Mouse (Mus musculus): ENCODE data around the gene Tob2. TPM values are rescaled to one million over a fixed set of nuclear protein-coding genes. Genes with fewer than 3 reads are reported as not detected.
A peak's percentile ranks its signal among the peaks of the same experiment; 100 is the strongest.

Tob2 gene
- polyA plus RNA-seq, 1 experiment from 2014 or later = 14.4 TPM

DNA sequence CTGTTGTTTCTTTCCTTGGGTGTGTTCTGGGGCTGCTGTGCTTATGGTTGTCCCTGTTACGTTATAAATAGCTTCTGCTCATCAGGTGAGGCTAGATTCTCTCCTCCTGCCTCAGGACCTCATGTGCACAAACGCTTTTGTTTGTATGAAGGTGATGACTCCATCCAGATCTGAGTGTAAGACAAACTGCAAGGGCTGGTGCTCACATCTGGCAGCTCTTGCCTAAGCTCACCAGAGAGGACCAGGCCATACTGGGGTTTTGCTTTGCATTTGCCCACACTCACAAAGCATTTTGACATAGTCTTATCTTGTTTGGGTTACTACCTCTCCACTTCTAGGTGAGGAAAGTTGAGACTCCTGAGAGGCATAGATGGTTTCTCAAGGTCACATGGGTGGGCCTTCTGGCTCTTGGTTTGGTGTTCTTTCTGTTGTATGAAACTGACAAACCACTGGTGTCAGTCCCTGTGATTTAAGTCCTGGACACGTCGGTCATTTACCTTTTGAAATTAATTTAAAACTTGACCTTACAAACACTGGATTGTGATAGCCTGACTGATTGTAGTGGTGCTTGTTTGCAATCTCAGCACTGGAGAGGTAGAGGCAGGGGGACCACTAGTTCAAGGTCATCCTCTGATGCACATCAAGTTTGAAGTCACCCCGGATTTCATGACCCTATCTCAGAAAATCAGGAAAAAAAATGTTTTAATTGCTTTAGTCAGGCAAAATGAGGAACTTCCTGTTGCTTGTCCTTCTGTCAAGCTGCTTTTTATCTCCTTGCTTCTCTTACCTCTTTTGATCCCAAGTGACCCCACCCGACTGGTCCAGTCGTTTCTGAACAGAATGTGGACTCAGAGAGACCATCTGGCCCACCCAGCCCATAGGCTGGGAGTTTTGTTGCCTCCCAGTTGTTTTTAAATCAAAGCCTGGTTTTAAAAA is 45.6 kb downstream of the Tob2 start:
- H3K36me3 ChIP-seq (ENCODE audit: control insufficient read depth, insufficient read depth, low read length) = peaks cover 30% of the 10 kb centered on the region
- peaks cover 23% of the 10 kb centered on the region for H3K4me1 ChIP-seq (ENCODE audit: control insufficient read depth, insufficient read depth, low read length)
- ATAC-seq (ENCODE audit: low FRiP score, low TSS enrichment) (no peak), DNase-seq (no peak)
- no peaks in the 10 kb centered on the region for H3K9me3 ChIP-seq (ENCODE audit: control insufficient read depth, low read length)
- no peak overlapping the region for H3K27ac ChIP-seq (replicated peaks; ENCODE audit: low read depth, low read length)
- 81% methylated on average over 7 of the region's 7 CpGs for WGBS
- no peaks in the 10 kb centered on the region for H3K27me3 ChIP-seq (ENCODE audit: control insufficient read depth, insufficient read depth, low read length)
- peak overlapping the region; percentile 82 for H3K4me2 ChIP-seq (ENCODE audit: low read length)
- H3K4me3 ChIP-seq (replicated peaks; ENCODE audit: low read depth, low read length) = peak overlapping the region; percentile 75
- no peak overlapping the region; the same call in 1 of the 2 replicates for H3K9ac ChIP-seq (replicated peaks; ENCODE audit: low read length)

DNA sequence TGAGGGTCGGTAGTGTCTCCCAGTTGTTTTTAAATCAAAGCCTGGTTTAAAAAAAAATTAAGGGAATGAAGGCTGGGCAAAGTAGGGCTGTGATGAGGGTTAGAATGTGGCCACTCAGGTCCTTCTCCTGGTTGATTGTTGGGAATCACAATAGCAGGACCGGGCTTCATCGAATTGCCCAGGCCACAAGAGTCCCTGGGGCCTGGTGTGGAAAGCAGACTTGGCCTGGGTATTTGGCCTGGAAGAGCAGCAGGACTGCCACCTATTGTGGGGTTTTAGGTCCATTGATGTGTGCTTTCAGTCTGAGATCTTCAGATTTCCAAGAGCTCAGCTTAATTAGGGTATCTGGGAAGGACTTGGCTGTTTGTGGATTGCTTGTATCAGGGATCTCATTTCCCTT is 46.3 kb downstream of the Tob2 start:
- 29% methylated on average over 3 of the region's 3 CpGs for WGBS
- Histone ChIP-seq H3K36me3 (ENCODE audit: control insufficient read depth, insufficient read depth, low read length) (peaks cover 23% of the 10 kb centered on the region), H3K9me3 (ENCODE audit: control insufficient read depth, low read length) (no peaks in the 10 kb centered on the region), H3K27ac (replicated peaks; ENCODE audit: low read depth, low read length) (no peak overlapping the region), H3K9ac (replicated peaks; ENCODE audit: low read length) (peak overlapping the region; percentile 69), H3K4me3 (replicated peaks; ENCODE audit: low read depth, low read length) (peak overlapping the region; percentile 75), H3K27me3 (ENCODE audit: control insufficient read depth, insufficient read depth, low read length) (no peaks in the 10 kb centered on the region), H3K4me1 (ENCODE audit: control insufficient read depth, insufficient read depth, low read length) (peaks cover 23% of the 10 kb centered on the region), H3K4me2 (ENCODE audit: low read length) (peak overlapping the region; percentile 82)
- DNase-seq (no peak), ATAC-seq (ENCODE audit: low FRiP score, low TSS enrichment) (no peak)

DNA sequence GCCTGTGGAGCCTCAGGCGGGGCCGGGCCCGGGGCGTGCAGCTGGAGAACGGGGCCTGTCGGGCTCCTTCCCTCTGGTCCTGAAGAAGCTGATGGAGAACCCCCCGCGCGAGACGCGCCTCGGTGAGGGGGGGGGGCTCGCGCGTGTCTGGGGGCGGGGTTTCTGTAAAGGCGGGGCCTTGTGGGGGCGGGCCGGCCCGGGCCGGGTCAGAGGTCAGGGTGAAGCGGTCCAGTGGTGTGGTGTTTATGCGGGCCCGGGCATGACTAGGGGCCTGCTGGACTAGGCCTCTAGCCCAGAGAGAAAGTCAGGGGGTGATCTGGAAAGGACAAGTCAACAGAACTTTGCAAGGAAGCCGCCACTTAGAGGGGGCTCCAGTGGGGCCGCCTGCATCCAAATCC is 47.0 kb downstream of the Tob2 start:
- H3K4me1 ChIP-seq (ENCODE audit: control insufficient read depth, insufficient read depth, low read length) = peaks cover 23% of the 10 kb centered on the region
- 1% methylated on average over 26 of the region's 26 CpGs for WGBS
- no peak for DNase-seq
- peaks cover 16% of the 10 kb centered on the region for H3K36me3 ChIP-seq (ENCODE audit: control insufficient read depth, insufficient read depth, low read length)
- H3K27ac ChIP-seq (replicated peaks; ENCODE audit: low read depth, low read length) = peak overlapping the region; percentile 84
- peak overlapping the region; percentile 82 for H3K4me2 ChIP-seq (ENCODE audit: low read length)
- H3K9me3 ChIP-seq (ENCODE audit: control insufficient read depth, low read length) = no peaks in the 10 kb centered on the region
- H3K27me3 ChIP-seq (ENCODE audit: control insufficient read depth, insufficient read depth, low read length) = no peaks in the 10 kb centered on the region
- peak overlapping the region; percentile 75 for H3K4me3 ChIP-seq (replicated peaks; ENCODE audit: low read depth, low read length)
- ATAC-seq (ENCODE audit: low FRiP score, low TSS enrichment) = 0 out of 2 replicates have a peak, but pooled peaks have one; percentile 0
- peak overlapping the region; percentile 69 for H3K9ac ChIP-seq (replicated peaks; ENCODE audit: low read length)

DNA sequence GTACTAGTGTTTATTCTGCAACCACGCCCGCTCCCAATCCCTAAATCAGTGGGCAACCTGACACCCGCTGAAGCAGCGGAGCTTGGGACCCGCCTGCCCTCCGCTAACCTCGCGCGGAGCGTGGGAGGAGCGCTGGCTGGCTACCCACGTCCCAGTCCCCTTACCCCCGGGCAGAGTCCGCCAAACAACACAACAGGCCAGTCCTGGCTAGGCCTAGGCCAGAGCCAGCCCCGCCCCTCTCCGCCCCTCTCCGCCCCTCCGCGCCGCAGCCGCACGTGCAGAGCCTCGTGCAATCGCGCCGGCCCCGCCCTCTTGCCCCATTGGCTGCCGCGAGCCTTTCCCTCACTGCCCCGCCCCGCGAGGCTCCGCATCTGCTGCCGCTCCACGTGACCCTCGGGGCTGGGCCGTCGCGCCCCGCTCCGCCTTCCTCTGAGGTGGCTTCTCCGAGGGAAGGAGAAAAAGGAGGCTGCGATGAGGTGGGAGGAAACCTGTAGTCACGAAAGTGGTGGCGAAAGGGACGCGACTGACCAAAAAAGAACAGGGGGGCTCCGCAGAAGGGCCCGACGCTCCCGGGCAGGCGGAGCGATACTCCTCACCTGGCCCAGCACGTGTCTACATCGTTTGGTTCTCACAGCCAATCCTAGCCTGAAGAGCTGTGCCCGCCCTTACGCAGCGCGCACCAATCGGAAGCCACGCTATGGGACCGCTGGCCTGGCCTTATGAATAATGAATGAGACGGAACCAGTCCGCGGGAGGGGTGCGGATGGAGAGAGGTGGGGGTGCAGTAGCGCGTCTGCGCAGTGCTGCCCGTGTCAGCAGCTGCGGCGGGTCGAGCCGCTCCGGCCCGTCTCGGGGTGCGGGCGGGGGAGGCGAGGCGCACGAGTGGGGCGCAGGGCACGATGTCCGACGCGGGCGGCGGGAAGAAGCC is 47.7 kb downstream of the Tob2 start:
- H3K4me1 ChIP-seq (ENCODE audit: control insufficient read depth, insufficient read depth, low read length) = peaks cover 23% of the 10 kb centered on the region
- ATAC-seq (ENCODE audit: low FRiP score, low TSS enrichment) (peak; percentile 99), DNase-seq (peak; percentile 99)
- H3K9me3 ChIP-seq (ENCODE audit: control insufficient read depth, low read length) = no peaks in the 10 kb centered on the region
- H3K27me3 ChIP-seq (ENCODE audit: control insufficient read depth, insufficient read depth, low read length) = no peaks in the 10 kb centered on the region
- H3K27ac ChIP-seq (replicated peaks; ENCODE audit: low read depth, low read length) = peak overlapping the region; percentile 84
- peak overlapping the region; percentile 69 for H3K9ac ChIP-seq (replicated peaks; ENCODE audit: low read length)
- under 1% methylated on average over 83 of the region's 89 CpGs for WGBS
- H3K4me2 ChIP-seq (ENCODE audit: low read length) = peak overlapping the region; percentile 82
- H3K4me3 ChIP-seq (replicated peaks; ENCODE audit: low read depth, low read length) = peak overlapping the region; percentile 75
- peaks cover 9% of the 10 kb centered on the region for H3K36me3 ChIP-seq (ENCODE audit: control insufficient read depth, insufficient read depth, low read length)

DNA sequence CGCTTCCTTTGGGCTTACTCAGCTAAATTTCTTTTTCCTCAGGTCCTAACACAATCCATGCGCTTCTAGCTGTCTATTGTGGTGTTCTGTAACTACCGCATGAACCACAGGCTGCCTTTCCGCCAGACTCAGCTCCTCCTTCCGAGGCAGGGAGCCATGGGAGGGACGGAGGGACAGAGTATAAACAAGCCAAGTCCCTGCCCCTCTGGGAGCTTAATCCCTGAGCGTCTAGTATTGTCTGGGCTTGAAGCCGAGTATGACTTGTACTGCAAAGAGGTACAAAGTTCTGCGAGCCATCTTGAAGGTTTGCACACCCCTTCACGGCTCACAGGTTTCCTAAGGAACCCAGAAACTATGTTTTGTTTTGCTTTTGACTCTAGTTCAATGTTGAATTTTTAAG is 48.4 kb downstream of the Tob2 start:
- DNase-seq (peak; percentile 83), ATAC-seq (ENCODE audit: low FRiP score, low TSS enrichment) (no peak)
- Histone ChIP-seq H3K9me3 (ENCODE audit: control insufficient read depth, low read length) (no peaks in the 10 kb centered on the region), H3K9ac (replicated peaks; ENCODE audit: low read length) (peak overlapping the region; percentile 43), H3K27me3 (ENCODE audit: control insufficient read depth, insufficient read depth, low read length) (no peaks in the 10 kb centered on the region), H3K4me2 (ENCODE audit: low read length) (peak overlapping the region; percentile 82), H3K27ac (replicated peaks; ENCODE audit: low read depth, low read length) (peak overlapping the region; percentile 84), H3K36me3 (ENCODE audit: control insufficient read depth, insufficient read depth, low read length) (peaks cover 3% of the 10 kb centered on the region), H3K4me1 (ENCODE audit: control insufficient read depth, insufficient read depth, low read length) (peaks cover 23% of the 10 kb centered on the region), H3K4me3 (replicated peaks; ENCODE audit: low read depth, low read length) (peak overlapping the region; percentile 75)
- 1% methylated on average over 10 of the region's 10 CpGs for WGBS

DNA sequence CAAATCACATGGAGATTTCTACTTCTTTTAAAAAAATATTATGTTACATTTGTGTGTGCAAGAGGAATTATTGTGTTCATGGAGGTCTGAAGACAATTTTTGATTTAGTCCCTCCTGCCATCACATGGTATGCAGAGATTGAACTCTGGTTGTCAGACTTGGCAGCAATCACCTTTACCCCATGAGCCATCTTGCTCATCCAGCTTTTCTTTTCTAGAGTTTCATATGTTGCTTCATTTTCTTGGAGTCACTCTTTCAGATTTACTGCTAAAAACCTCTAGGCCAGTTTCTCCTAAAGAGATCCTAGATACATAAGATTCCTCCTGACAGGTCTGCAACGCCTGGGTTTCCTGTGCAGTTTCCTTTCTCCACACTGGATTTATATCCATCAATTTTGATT is 49.0 kb downstream of the Tob2 start:
- H3K4me3 ChIP-seq (replicated peaks; ENCODE audit: low read depth, low read length) = peak overlapping the region; percentile 75; the same call in 1 of the 2 replicates
- ATAC-seq (ENCODE audit: low FRiP score, low TSS enrichment) = no peak
- no peaks in the 10 kb centered on the region for H3K36me3 ChIP-seq (ENCODE audit: control insufficient read depth, insufficient read depth, low read length)
- H3K4me1 ChIP-seq (ENCODE audit: control insufficient read depth, insufficient read depth, low read length) = peaks cover 23% of the 10 kb centered on the region
- H3K9me3 ChIP-seq (ENCODE audit: control insufficient read depth, low read length) = no peaks in the 10 kb centered on the region
- 51% methylated on average over 1 of the region's 1 CpGs for WGBS
- DNase-seq = no peak
- no peaks in the 10 kb centered on the region for H3K27me3 ChIP-seq (ENCODE audit: control insufficient read depth, insufficient read depth, low read length)
- H3K27ac ChIP-seq (replicated peaks; ENCODE audit: low read depth, low read length) = peak overlapping the region; percentile 84
- H3K9ac ChIP-seq (replicated peaks; ENCODE audit: low read length) = peak overlapping the region; percentile 43; the same call in 1 of the 2 replicates
- peak overlapping the region; percentile 82 for H3K4me2 ChIP-seq (ENCODE audit: low read length)

DNA sequence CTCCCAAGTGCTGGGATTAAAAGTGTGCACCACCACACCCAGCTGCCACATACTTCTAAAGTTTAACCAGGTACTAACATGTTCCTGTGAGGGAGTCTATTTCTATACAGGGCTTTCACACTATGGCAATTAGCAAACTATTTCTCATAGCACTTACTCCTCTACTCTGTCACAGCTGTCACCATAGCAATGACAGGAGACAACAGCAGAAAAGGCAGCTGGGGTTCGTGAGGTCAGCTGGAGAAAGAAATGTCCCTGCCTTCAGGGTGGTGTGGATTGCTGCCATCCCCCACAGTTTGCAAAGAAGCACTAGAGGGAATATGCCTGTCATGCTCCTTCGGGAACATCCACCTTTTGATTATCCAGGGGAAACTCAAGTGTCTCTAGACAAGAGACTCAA is 49.8 kb downstream of the Tob2 start:
- 76% methylated on average over 2 of the region's 2 CpGs for WGBS
- Histone ChIP-seq H3K9ac (replicated peaks; ENCODE audit: low read length) (no peak overlapping the region), H3K4me2 (ENCODE audit: low read length) (no peak overlapping the region), H3K36me3 (ENCODE audit: control insufficient read depth, insufficient read depth, low read length) (no peaks in the 10 kb centered on the region), H3K27me3 (ENCODE audit: control insufficient read depth, insufficient read depth, low read length) (no peaks in the 10 kb centered on the region), H3K4me3 (replicated peaks; ENCODE audit: low read depth, low read length) (no peak overlapping the region), H3K27ac (replicated peaks; ENCODE audit: low read depth, low read length) (no peak overlapping the region), H3K4me1 (ENCODE audit: control insufficient read depth, insufficient read depth, low read length) (peaks cover 23% of the 10 kb centered on the region), H3K9me3 (ENCODE audit: control insufficient read depth, low read length) (no peaks in the 10 kb centered on the region)
- DNase-seq (no peak), ATAC-seq (ENCODE audit: low FRiP score, low TSS enrichment) (no peak)

DNA sequence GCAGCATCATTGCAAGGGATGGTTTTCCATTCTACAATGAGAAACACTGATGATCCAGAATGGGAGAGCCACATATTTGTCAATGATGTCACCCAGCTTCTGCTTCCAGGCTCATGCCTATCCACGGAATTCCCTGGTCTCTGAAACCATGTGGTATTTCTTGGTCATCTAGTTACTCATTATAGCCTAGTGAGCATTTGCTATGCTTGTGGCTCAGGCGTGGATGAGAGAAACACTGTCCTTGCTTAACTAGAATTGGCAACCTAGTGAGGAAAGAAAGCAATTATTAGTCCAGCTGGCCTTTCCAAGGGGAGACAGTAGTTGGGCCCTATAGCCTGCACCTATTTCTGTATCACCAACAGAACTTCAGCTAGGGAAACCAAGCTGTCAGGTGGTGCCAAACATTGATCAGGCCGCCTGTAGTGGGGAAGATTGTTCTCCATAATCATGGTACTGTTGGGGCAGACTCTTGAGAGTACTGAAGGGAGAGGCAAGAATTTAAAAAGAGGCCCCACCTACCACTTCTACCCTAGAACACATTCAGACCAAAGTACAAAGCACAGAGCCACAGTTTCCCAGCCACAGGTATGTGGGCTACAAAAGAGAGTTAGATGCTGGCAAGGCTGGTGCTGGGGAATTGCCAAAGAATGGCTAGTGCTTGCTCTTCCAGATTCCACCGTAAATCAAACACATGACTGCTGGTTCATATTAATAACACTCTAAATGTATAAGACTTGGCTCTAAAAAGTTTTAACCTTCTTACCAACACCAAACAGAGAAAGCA is 51.8 kb downstream of the Tob2 start:
- Histone ChIP-seq H3K9me3 (ENCODE audit: control insufficient read depth, low read length) (no peaks in the 10 kb centered on the region), H3K36me3 (ENCODE audit: control insufficient read depth, insufficient read depth, low read length) (no peaks in the 10 kb centered on the region), H3K4me2 (ENCODE audit: low read length) (no peak overlapping the region), H3K27me3 (ENCODE audit: control insufficient read depth, insufficient read depth, low read length) (no peaks in the 10 kb centered on the region), H3K9ac (replicated peaks; ENCODE audit: low read length) (no peak overlapping the region), H3K27ac (replicated peaks; ENCODE audit: low read depth, low read length) (no peak overlapping the region), H3K4me1 (ENCODE audit: control insufficient read depth, insufficient read depth, low read length) (peaks cover 24% of the 10 kb centered on the region), H3K4me3 (replicated peaks; ENCODE audit: low read depth, low read length) (no peak overlapping the region)
- ATAC-seq (ENCODE audit: low FRiP score, low TSS enrichment) (no peak), DNase-seq (no peak)
- 84% methylated on average over 4 of the region's 4 CpGs for WGBS

Measured in midbrain, embryonic 14.5 days (tissue).